Mouse (Mus musculus) embryonic facial prominence, embryonic 11.5 days (tissue): ENCODE measurements around the gene Selenbp1. TPM values are rescaled to one million over a fixed set of nuclear protein-coding genes. Genes with fewer than 3 reads are reported as not detected.

ENCODE experiments used
- ATAC-seq: fragments of 200-750 bp; cut with Nextera tagmentation; replicated peaks from 2 replicates; pipeline ENCODE4 v1.8.0; 2017; ENCODE audit warnings: low read depth; ENCODE audit not compliant: insufficient number of reproducible peaks, low FRiP score, low TSS enrichment
- DNase-seq: peaks from one replicate; pipeline ENCODE4 v3.0.0-alpha.2; 2015; ENCODE audit warnings: low spot score
- H3K27ac ChIP-seq: fragments of 300-500 bp; sonication (generic); replicated peaks from 2 replicates; pipeline ENCODE4 v1.5.1; 2014; ENCODE audit warnings: mild to moderate bottlenecking, low read depth, low read length, control low read depth
- H3K27me3 ChIP-seq: fragments of 300-500 bp; sonication (generic); 2 replicates; pipeline ENCODE4 v1.6.1; 2014; ENCODE audit warnings: mild to moderate bottlenecking, low read length, moderate library complexity, mixed read lengths; ENCODE audit not compliant: control insufficient read depth, insufficient read depth
- H3K36me3 ChIP-seq: fragments of 300-500 bp; sonication (generic); replicated peaks from 2 replicates; pipeline ENCODE4 v1.6.1; 2014; ENCODE audit warnings: low read depth, mild to moderate bottlenecking, low read length, moderate library complexity, mixed read lengths; ENCODE audit not compliant: control insufficient read depth, insufficient read depth
- H3K4me1 ChIP-seq: fragments of 300-500 bp; sonication (generic); 2 replicates; pipeline ENCODE4 v1.6.1; 2014; ENCODE audit warnings: low read length, mixed read lengths; ENCODE audit not compliant: control insufficient read depth, insufficient read depth
- H3K4me2 ChIP-seq: fragments of 300-500 bp; sonication (generic); 2 replicates; pipeline ENCODE4 v1.6.1; 2014; ENCODE audit warnings: low read depth, mild to moderate bottlenecking, control low read depth, low read length, moderate library complexity
- H3K4me3 ChIP-seq: fragments of 300-500 bp; sonication (generic); 2 replicates; pipeline ENCODE4 v1.5.1; 2014; ENCODE audit warnings: low read depth, low read length, control low read depth
- H3K9ac ChIP-seq: fragments of 300-500 bp; sonication (generic); replicated peaks from 2 replicates; pipeline ENCODE4 v1.6.1; 2014; ENCODE audit warnings: mild to moderate bottlenecking, control low read depth, low read length
- H3K9me3 ChIP-seq: fragments of 300-500 bp; sonication (generic); replicated peaks from 2 replicates; pipeline ENCODE4 v1.6.1; 2016; ENCODE audit warnings: mild to moderate bottlenecking, low read length, inconsistent platforms, mixed read lengths; ENCODE audit not compliant: control insufficient read depth
- WGBS: fragments of 180-500 bp; shearing (Covaris S2); extraction: QIAGEN DNeasy Blood & Tissue Kit; methylation state at CpG from one replicate; pipeline ENCODE4 v1.1.7; 2014; 5-methylcytosine and 5-hydroxymethylcytosine counted together
- polyA plus RNA-seq: library from polyadenylated mRNA; unstranded; fragments of >200 nt; fragmentation: Nextera tagmentation; extraction: Ambion mirVana; gene quantifications from 2 replicates; pipeline ENCODE4 v1.2.1, GENCODE M21; 2014

The Selenbp1 gene
- polyA plus RNA-seq, 1 experiment from 2014 or later: 10.5 TPM

DNA sequence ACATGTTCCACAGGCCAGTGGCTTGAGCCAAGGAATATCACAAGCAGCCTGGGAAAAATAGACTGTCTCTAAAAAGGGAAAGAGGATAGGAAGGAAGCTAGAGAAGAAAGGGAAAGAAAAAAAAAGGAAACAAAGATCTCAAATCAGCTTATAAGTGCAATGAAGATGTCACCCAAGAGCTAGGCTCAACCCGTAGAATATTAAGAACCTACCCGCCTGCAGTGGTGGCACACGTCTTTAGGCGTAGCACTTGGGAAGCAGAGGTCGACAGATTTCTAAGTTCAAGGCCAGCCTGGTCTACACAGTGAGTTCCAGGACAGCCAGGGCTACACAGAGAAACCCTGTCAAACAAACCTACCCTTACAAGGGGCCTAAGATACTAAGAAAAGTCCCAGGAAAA, 40.8 kb downstream of the Selenbp1 start:
- no peak for ATAC-seq
- no peak overlapping the region for H3K9ac ChIP-seq
- DNase-seq: no peak
- no peak overlapping the region for H3K4me2 ChIP-seq
- no peaks in the 10 kb centered on the region for H3K4me1 ChIP-seq
- H3K9me3 ChIP-seq: no peaks in the 10 kb centered on the region
- H3K36me3 ChIP-seq: no peaks in the 10 kb centered on the region
- no peak overlapping the region for H3K4me3 ChIP-seq
- no peak overlapping the region for H3K27ac ChIP-seq
- no peaks in the 10 kb centered on the region for H3K27me3 ChIP-seq
- WGBS: 81% methylated on average over 5 of the region's 5 CpGs

DNA sequence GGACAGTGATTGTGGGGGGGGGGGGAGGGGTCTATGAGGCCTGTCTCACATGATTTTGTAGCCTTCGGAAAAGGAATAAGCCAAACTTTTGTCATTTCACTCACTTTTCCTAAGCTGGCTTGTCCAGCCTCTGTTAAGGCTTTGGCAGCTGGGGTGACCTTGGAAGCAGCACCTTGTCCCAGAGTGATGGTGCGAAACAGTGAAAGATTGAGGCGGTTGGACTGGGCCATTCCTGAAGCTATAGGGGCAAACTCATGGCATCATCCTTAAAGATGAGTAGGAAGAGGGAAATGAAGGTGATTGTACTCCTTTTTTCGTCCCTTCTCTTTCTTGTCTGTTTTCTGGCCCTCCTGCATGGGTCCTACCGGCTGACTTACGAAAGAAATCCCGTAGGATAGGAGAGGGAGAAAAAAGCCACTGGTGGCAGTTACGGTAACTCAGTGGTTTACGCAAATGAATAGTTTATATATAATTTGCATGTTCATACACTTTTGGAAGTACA, 41.2 kb downstream of the Selenbp1 start:
- peak; percentile 7 for DNase-seq
- 21% methylated on average over 9 of the region's 9 CpGs for WGBS

DNA sequence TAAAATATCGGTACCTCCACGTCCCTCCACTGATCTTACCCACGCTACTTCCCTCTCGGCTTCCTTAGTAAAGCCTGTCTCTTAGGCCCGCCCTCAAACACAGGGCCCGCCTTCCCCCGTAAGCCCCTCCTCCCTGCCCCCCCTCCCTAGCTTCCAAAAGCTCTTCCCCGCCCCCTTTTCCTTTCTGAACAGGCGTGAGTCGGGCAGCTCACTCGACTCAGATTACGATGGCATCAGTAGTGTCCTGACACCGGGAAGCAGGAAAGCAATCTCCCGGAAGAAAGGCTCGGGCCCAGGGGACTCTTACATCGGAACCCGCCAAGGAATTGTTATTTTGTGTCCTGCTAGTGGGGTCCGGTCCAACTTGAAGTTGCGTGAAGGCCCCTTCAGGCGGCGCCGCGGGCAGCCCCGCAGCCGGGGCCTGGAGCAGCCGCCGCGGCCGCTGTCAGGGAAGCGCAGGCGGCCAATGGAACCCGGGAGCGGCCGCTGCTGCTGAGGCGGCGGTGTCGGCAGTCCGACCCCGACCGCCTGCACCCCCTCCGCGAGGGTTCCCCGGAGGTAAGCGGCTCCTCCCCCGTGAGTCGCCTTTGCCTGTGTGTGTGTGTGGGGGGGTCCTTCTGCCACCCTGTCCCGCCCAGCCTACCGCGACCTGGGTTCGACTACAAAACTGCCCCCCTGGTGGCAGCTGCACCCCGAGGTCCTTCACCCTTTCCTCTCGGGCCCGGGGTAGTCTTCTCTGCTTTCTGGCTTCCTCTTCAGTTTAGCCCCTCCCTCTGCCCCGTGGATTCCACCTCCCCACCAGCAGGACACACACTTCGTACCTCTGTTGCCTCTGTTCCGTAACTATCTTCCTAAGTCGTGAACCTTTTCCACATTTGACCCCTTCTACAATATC, 41.9 kb downstream of the Selenbp1 start, which contains the start of gene Pi4kb:
Pi4kb (plus strand) TSS at position 204 of the 895 bp plus-strand sequence.
- Histone ChIP-seq H3K4me2 (peak within 1 kb of the TSS; percentile 54), H3K9ac (peak within 1 kb of the TSS; percentile 89), H3K27ac (peak within 1 kb of the TSS; percentile 42), H3K4me1 (no peaks in the 10 kb centered on the region), H3K4me3 (peak within 1 kb of the TSS; percentile 86), H3K27me3 (no peaks in the 10 kb centered on the region), H3K36me3 (no peaks in the 10 kb centered on the region), H3K9me3 (no peaks in the 10 kb centered on the region)
- ATAC-seq (peak; percentile 93), DNase-seq (peak; percentile 97)
- under 1% methylated on average over 41 of the region's 57 CpGs for WGBS

More for the DNA sequence above, 41.2 kb downstream of the Selenbp1 start:
- Histone ChIP-seq H3K9me3 (no peaks in the 10 kb centered on the region), H3K27ac (no peak overlapping the region), H3K4me2 (peak overlapping the region; percentile 54), H3K36me3 (no peaks in the 10 kb centered on the region), H3K4me1 (no peaks in the 10 kb centered on the region), H3K9ac (peak overlapping the region; percentile 89), H3K4me3 (peak overlapping the region; percentile 86), H3K27me3 (no peaks in the 10 kb centered on the region)
- peak; percentile 37; the same call in 1 of the 2 replicates for ATAC-seq

DNA sequence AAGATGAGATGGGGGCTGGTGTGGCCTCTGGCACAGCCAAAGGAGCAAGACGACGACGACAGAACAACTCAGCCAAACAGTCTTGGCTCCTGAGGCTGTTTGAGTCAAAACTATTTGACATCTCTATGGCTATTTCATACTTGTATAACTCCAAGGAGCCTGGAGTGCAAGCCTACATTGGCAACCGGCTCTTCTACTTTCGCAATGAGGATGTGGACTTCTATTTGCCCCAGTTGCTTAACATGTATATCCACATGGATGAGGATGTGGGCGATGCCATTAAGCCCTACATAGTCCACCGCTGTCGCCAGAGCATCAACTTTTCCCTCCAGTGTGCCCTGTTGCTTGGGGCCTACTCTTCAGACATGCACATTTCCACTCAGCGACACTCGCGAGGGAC, 51.5 kb downstream of the Selenbp1 start:
- no peak overlapping the region for H3K9ac ChIP-seq
- whole genome bisulfite sequencing: 94% methylated on average over 11 of the region's 11 CpGs
- H3K4me1 ChIP-seq: no peaks in the 10 kb centered on the region
- H3K36me3 ChIP-seq: no peaks in the 10 kb centered on the region; the same call in 1 of the 2 replicates
- DNase-seq (no peak), ATAC-seq (no peak)
- no peak overlapping the region for H3K27ac ChIP-seq
- H3K4me3 ChIP-seq: no peak overlapping the region
- H3K4me2 ChIP-seq: no peak overlapping the region
- H3K27me3 ChIP-seq: no peaks in the 10 kb centered on the region
- H3K9me3 ChIP-seq: no peaks in the 10 kb centered on the region

DNA sequence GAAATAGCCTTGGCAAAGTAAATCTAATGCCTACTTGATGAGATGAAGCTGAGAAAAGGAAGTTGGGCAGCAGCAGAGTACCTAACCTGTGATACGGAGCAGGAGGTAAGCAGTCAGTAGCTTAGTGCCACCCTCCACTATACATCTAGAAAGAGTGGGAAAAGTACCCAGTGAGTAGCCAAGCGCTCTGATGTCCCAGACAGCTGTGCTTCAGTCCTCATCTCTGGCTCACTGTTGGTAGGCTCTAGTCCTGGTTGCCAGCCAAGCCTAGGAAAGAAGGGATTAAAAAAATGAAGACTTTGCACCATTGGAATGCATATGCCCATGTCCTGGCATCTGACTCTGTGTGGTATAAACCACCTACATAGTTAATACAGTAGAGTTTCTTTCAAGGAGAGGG, 52.7 kb downstream of the Selenbp1 start:
- no peak overlapping the region for H3K4me2 ChIP-seq
- H3K36me3 ChIP-seq: no peaks in the 10 kb centered on the region; the same call in 1 of the 2 replicates
- H3K27me3 ChIP-seq: no peaks in the 10 kb centered on the region
- no peaks in the 10 kb centered on the region for H3K9me3 ChIP-seq
- no peak overlapping the region for H3K27ac ChIP-seq
- H3K4me1 ChIP-seq: no peaks in the 10 kb centered on the region
- ATAC-seq: no peak
- no peak for DNase-seq
- H3K9ac ChIP-seq: no peak overlapping the region
- WGBS: 95% methylated on average over 2 of the region's 2 CpGs
- H3K4me3 ChIP-seq: no peak overlapping the region

DNA sequence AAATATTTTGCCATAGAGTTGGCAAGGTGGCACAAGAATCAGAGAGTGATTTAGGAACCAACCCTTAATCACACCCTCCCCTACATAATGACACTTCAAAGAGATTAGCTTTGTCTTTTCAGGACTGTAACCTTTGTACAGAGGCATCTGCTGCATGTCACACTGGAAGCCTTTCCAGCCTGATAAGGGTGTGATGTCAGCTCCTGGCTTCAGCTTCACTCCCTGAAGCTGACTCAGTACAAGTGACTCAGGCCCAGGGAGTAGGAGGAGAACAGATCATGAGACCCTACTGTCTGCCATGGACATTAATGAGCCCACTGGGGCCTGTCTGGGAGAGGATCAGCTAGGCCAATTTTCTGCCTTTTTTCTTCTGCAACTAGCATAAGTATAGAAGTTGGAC, 54.7 kb downstream of the Selenbp1 start:
- no peak overlapping the region for H3K4me3 ChIP-seq
- no peak for ATAC-seq
- DNase-seq: no peak
- no peak overlapping the region for H3K9ac ChIP-seq
- no peak overlapping the region for H3K27ac ChIP-seq
- H3K4me2 ChIP-seq: no peak overlapping the region
- no peaks in the 10 kb centered on the region; the same call in 1 of the 2 replicates for H3K36me3 ChIP-seq
- no peaks in the 10 kb centered on the region for H3K27me3 ChIP-seq
- no peaks in the 10 kb centered on the region for H3K4me1 ChIP-seq
- H3K9me3 ChIP-seq: no peaks in the 10 kb centered on the region

DNA sequence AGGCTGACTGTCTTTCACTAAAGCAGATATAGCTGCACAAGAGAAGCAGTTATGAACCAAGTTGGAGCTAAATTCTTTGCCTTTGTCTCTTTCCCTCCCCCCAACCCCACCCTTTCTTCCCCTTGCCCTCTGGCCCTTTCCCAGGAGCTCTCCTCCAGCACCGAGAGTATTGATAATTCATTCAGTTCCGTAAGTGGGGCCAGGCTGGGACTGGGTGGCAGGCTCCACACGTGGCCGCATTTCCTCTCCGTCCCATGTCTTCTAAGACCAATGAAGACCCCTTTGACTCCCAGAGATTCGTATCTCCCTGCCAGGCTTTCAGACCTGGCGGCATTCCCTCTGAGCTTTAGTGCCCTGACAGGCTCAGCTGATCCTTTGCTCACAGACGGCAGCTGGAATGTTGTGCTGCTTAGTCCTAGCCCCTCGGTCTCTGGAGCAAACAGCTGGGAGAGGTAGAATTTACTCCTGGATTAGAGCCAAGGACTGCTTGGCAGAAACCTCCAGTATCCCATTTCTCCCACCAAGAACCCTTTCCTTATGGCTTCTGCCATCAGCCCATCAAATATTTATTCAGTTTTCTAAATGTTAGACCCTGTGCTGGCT, 56.4 kb downstream of the Selenbp1 start:
- Histone ChIP-seq H3K9ac (no peak overlapping the region; the same call in 1 of the 2 replicates), H3K4me2 (no peak overlapping the region), H3K27me3 (no peaks in the 10 kb centered on the region), H3K36me3 (no peaks in the 10 kb centered on the region; the same call in 1 of the 2 replicates), H3K4me1 (no peaks in the 10 kb centered on the region), H3K4me3 (no peak overlapping the region), H3K27ac (no peak overlapping the region), H3K9me3 (no peaks in the 10 kb centered on the region)
- ATAC-seq (no peak), DNase-seq (peak; percentile 22)
- WGBS: 35% methylated on average over 9 of the region's 9 CpGs
